Mouse (Mus musculus) spleen, adult 18-20 months (tissue): ENCODE data around the gene Psg16.
"Not testable (repeated sequence)": the region's sequence is repeated elsewhere in the genome, so short reads cannot be mapped to it uniquely, and the experiment has no call there.

Source experiments
- DNase-seq, 2 experiments: peaks; one replicate each; pipeline ENCODE4 v3.0.0; 2022; ENCODE audit warnings: mixed read lengths in 2 of 2

Gene Psg16

GRCm38 (mm10) chr7:17056081-17056581 is 17.7 kb upstream of the Psg16 start:
- peak; percentile 63 to 70 for DNase-seq

- no peak for DNase-seq
Measured at GRCm38 (mm10) chr7:17056601-17057523, 17.0 kb upstream of the Psg16 start.

GRCm38 (mm10) chr7:17058071-17058689 is 15.7 kb upstream of the Psg16 start:
- peak; percentile 72 to 75 for DNase-seq

- DNase-seq = peak; percentile 58 to 74
Measured at GRCm38 (mm10) chr7:17058816-17059462, 14.9 kb upstream of the Psg16 start.

- peak in 1 of 2 experiments; percentile 28 for DNase-seq
Measured at GRCm38 (mm10) chr7:17059463-17059844, 14.4 kb upstream of the Psg16 start.

- DNase-seq = peak; percentile 59 to 66
Measured at GRCm38 (mm10) chr7:17060031-17060781, 13.6 kb upstream of the Psg16 start.

- DNase-seq = no peak
Measured at GRCm38 (mm10) chr7:17060782-17061605, 12.8 kb upstream of the Psg16 start.

- DNase-seq = no peak
Measured at GRCm38 (mm10) chr7:17062389-17062788, 11.5 kb upstream of the Psg16 start, which contains the start of gene Hif3a. TSS of gene Hif3a (minus strand) at chr7:17062427.

GRCm38 (mm10) chr7:17062845-17063244 is 11.0 kb upstream of the Psg16 start:
- no peak for DNase-seq

GRCm38 (mm10) chr7:17065620-17066019 is 8.2 kb upstream of the Psg16 start:
- no peak for DNase-seq

GRCm38 (mm10) chr7:17066412-17066811 is 7.4 kb upstream of the Psg16 start:
- DNase-seq = peak; percentile 61 to 86

- no peak for DNase-seq
Measured at GRCm38 (mm10) chr7:17067000-17067399, 6.8 kb upstream of the Psg16 start.

GRCm38 (mm10) chr7:17067651-17068050 is 6.2 kb upstream of the Psg16 start:
- DNase-seq = not testable (repeated sequence)

- DNase-seq = no peak
Measured at GRCm38 (mm10) chr7:17073513-17073903, 332 bp upstream of the Psg16 start.

- no peak for DNase-seq
Measured at GRCm38 (mm10) chr7:17076542-17076941, 2.7 kb downstream of the Psg16 start.

GRCm38 (mm10) chr7:17078076-17078654 is 4.3 kb downstream of the Psg16 start:
- DNase-seq = no peak

- DNase-seq = no peak
Measured at GRCm38 (mm10) chr7:17082766-17083165, 8.9 kb downstream of the Psg16 start.

- no peak for DNase-seq
Measured at GRCm38 (mm10) chr7:17087731-17088130, 13.9 kb downstream of the Psg16 start.

GRCm38 (mm10) chr7:17090058-17090585 is 16.3 kb downstream of the Psg16 start:
- DNase-seq = no peak

GRCm38 (mm10) chr7:17091280-17091679 is 17.4 kb downstream of the Psg16 start:
- peak in 1 of 2 experiments; percentile 30 for DNase-seq

GRCm38 (mm10) chr7:17101631-17102030 is 27.8 kb downstream of the Psg16 start:
- not testable (repeated sequence) for DNase-seq
